7 mouse cellular contexts compared by ENCODE assay signal in the genomic region with DNA sequence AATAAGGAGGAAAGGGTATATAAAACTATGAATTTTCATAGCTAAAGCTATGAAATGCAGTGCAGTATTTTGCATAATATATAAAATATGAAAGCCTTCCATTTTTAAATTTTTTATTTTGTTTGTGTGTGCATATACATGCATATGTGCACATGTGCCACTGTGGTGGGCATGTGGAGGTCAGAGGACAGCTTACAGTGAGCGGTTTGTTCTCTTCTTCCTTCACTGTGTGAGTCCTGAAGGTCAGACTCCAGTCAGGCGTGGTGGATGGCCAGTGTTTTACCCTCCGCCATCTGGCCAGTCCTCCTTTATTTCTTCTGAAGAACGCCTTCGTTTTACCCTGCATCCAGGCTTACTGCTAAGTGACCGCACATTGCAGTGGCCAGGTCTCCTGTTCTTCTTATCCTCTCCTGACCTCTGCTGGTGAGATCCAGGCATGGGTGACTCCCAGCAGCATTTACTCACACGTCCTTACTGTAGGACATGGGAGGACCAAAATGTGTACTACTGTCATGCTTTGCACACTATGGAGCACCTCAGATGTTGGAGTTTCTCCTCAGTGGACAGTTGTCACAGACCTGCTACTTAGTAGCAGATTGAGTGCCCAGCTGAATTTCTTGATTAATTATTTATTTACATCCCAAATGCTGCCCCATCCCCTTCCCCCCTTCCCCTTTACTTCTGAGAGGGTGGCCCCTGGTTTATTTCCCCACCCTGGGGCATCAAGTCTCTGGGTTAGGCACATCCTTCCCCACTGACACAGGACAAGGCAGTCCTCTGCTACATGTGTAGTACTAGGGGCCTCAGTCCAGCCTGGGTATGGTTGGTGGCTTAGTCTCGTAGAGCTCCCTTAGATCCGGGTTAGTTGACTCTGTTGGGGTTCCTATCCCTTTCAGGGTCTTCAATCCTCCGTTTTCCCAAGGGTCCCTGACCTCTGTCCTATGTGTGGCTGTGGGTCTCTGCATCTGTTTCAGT.
A peak's percentile ranks its signal among the peaks of the same experiment; 100 is the strongest.
DNase-seq lines count a peak whose midpoint lies in the region; ATAC-seq lines count a peak whose summit lies in the region.

No protein-coding gene starts in this region.

- H3K9me3 ChIP-seq in intestine, embryonic 15.5 days = no peaks in the 10 kb centered on the region
- H3K9me3 ChIP-seq in midbrain, embryonic 10.5 days (replicated peaks) = no peaks in the 10 kb centered on the region

- no peak overlapping the region for H3K9ac ChIP-seq in intestine, embryonic 15.5 days

- 39% methylated on average over 10 of the region's 10 CpGs for WGBS in intestine, embryonic 15.5 days
- WGBS in midbrain, embryonic 10.5 days = 36% methylated on average over 10 of the region's 10 CpGs

- peak; percentile 62 for ATAC-seq in intestine, embryonic 15.5 days

- 0 out of 2 replicates have a peak, but pooled peaks cover 9% of the 10 kb centered on the region for H3K4me1 ChIP-seq in intestine, embryonic 15.5 days (replicated peaks)
- H3K4me1 ChIP-seq in midbrain, embryonic 10.5 days = peaks cover 34% of the 10 kb centered on the region

- H3K36me3 ChIP-seq in intestine, embryonic 15.5 days = no peaks in the 10 kb centered on the region
- H3K36me3 ChIP-seq in midbrain, embryonic 10.5 days = peaks cover 22% of the 10 kb centered on the region

- no peaks in the 10 kb centered on the region for H3K27me3 ChIP-seq in intestine, embryonic 15.5 days (replicated peaks)
- H3K27me3 ChIP-seq in midbrain, embryonic 10.5 days (ENCODE audit: low read depth, poor library complexity, severe bottlenecking) = no peaks in the 10 kb centered on the region

- intact Hi-C loops in gastrocnemius, postnatal 14 days (cut with DNase I; ENCODE audit: low total_unique reads) = loop anchor here (2.0 kb wide), 1 partner anchor 185 kb away; no protein-coding TSS in a partner anchor
- intact Hi-C loops in left cerebral cortex, postnatal 14 days (cut with DNase I) = loop anchor here (2.0 kb wide), 3 partner anchors 83 to 213 kb away; a partner anchor contains a TSS

- peak; percentile 82 to 94 for DNase-seq in adrenal gland, adult (ENCODE audit: inconsistent age in 2 of 2, low spot score in 1 of 2)
- DNase-seq in embryo, embryonic 10 days (ENCODE audit: low spot score) = peak; percentile 92
- DNase-seq in gastrocnemius, postnatal 14 days = peak; percentile 70
- peak; percentile 85 to 86 for DNase-seq in left cerebral cortex, postnatal 14 days (ENCODE audit: low spot score in 2 of 2)
- peak; percentile 76 for DNase-seq in midbrain, embryonic 10.5 days (ENCODE audit: low spot score)
- peak; percentile 59 for DNase-seq in right cerebral cortex, postnatal 4 days

- H3K4me3 ChIP-seq in intestine, embryonic 15.5 days (replicated peaks) = no peak overlapping the region
- no peak overlapping the region for H3K4me3 ChIP-seq in midbrain, embryonic 10.5 days

- no peak overlapping the region for H3K4me2 ChIP-seq in intestine, embryonic 15.5 days (replicated peaks)

- no peak overlapping the region for H3K27ac ChIP-seq in intestine, embryonic 15.5 days
- H3K27ac ChIP-seq in midbrain, embryonic 10.5 days (replicated peaks) = 0 out of 2 replicates have a peak overlapping the region, but pooled peaks have one; percentile 18
